Mouse (Mus musculus) hindbrain, postnatal 0 days (tissue): ENCODE results near the gene Ubc. TPM values are rescaled to one million over a fixed set of nuclear protein-coding genes. Genes with fewer than 3 reads are reported as not detected.
"Not testable (repeated sequence)": the region's sequence is repeated elsewhere in the genome, so short reads cannot be mapped to it uniquely, and the experiment has no call there.

Experiments
- ATAC-seq: fragments of 200-750 bp; cut with Nextera tagmentation; 2 replicates; pipeline ENCODE4 v1.8.0; 2017; ENCODE audit warnings: mild to moderate bottlenecking, moderate TSS enrichment, moderate library complexity
- DNase-seq: peaks from one replicate; pipeline ENCODE4 v3.0.0-alpha.2; 2015; ENCODE audit warnings: low spot score
- H3K27ac ChIP-seq: fragments of 300-500 bp; sonication (generic); 2 replicates; pipeline ENCODE4 v1.5.1; 2014; ENCODE audit warnings: mild to moderate bottlenecking
- H3K27me3 ChIP-seq: fragments of 300-500 bp; sonication (generic); 2 replicates; pipeline ENCODE4 v1.6.1; 2014; ENCODE audit warnings: low read length, mixed read lengths; ENCODE audit not compliant: insufficient read depth
- H3K36me3 ChIP-seq: fragments of 300-500 bp; sonication (generic); 2 replicates; pipeline ENCODE4 v1.6.1; 2014; ENCODE audit warnings: low read length, mixed read lengths; ENCODE audit not compliant: insufficient read depth
- H3K4me1 ChIP-seq: fragments of 300-500 bp; sonication (generic); 2 replicates; pipeline ENCODE4 v1.6.1; 2014; ENCODE audit warnings: antibody characterized with exemption, low read length, mixed read lengths; ENCODE audit not compliant: insufficient read depth
- H3K4me2 ChIP-seq: fragments of 300-500 bp; sonication (generic); 2 replicates; pipeline ENCODE4 v1.6.1; 2014; ENCODE audit warnings: low read depth, mild to moderate bottlenecking, low read length, moderate library complexity, mixed read lengths
- H3K4me3 ChIP-seq: fragments of 300-500 bp; sonication (generic); 2 replicates; pipeline ENCODE4 v1.5.1; 2014; ENCODE audit warnings: low read length
- H3K9ac ChIP-seq: fragments of 300-500 bp; sonication (generic); replicated peaks from 2 replicates; pipeline ENCODE4 v1.6.1; 2014; ENCODE audit warnings: mild to moderate bottlenecking, low read length, moderate library complexity, mixed read lengths
- H3K9me3 ChIP-seq: fragments of 300-500 bp; sonication (generic); 2 replicates; pipeline ENCODE4 v1.6.1; 2016; ENCODE audit warnings: low read length, mixed read lengths
- CTCF ChIP-seq: IDR thresholded peaks from 2 replicates; pipeline ENCODE4 v1.5.1; 2016; ENCODE audit warnings: antibody characterized with exemption, control low read depth, low read depth
- WGBS: fragments of 180-500 bp; shearing (Covaris S2); extraction: QIAGEN DNeasy Blood & Tissue Kit; methylation state at CpG from one replicate; pipeline ENCODE4 v1.1.7; 2014; 5-methylcytosine and 5-hydroxymethylcytosine counted together
- polyA plus RNA-seq: library from polyadenylated mRNA; unstranded; fragments of >200 nt; fragmentation: Nextera tagmentation; extraction: Ambion mirVana; gene quantifications from 2 replicates; pipeline ENCODE4 v1.2.1, GENCODE M21; 2015
- total RNA-seq: library from RNA; depleted of rRNA; stranded (reverse); fragments of >200 nt; gene quantifications from 2 replicates; pipeline ENCODE4 v1.2.3, GENCODE M21; 2014; rRNA removed

The Ubc gene
- total RNA-seq (911 and 1,042 TPM in 2 replicates), polyA plus RNA-seq (1,155 and 1,219 TPM in 2 replicates)

GRCm38 (mm10) chr5:125389579-125390441 is at the start of gene Ubc:
TSS of gene Ubc (minus strand) at chr5:125390202.
- H3K27me3 ChIP-seq, result no peaks in the 10 kb centered on the region
- TF ChIP-seq CTCF, result no peak

GRCm38 (mm10) chr5:125434347-125434746 is 44.3 kb upstream of the Ubc start:
- DNase-seq, result not testable (repeated sequence)

More at GRCm38 (mm10) chr5:125389579-125390441, at the start of gene Ubc:
- ATAC-seq (peak; percentile 67), DNase-seq (peak; percentile 94)
- 1% methylated on average over 67 of the region's 69 CpGs for WGBS
- H3K27ac ChIP-seq, result peak within 1 kb of the TSS; percentile 99
- H3K4me1 ChIP-seq, result peaks cover 18% of the 10 kb centered on the region
- H3K4me3 ChIP-seq, result peak within 1 kb of the TSS; percentile 88
- peak within 1 kb of the TSS; percentile 98 for H3K9ac ChIP-seq
- H3K36me3 ChIP-seq, result peaks cover 12% of the 10 kb centered on the region
- no peaks in the 10 kb centered on the region for H3K9me3 ChIP-seq
- peak within 1 kb of the TSS; percentile 99 for H3K4me2 ChIP-seq

GRCm38 (mm10) chr5:125433793-125434337 is 43.9 kb upstream of the Ubc start, which contains the start of gene Dhx37:
TSS of gene Dhx37 (minus strand) at chr5:125434121.
- under 1% methylated on average over 46 of the region's 46 CpGs for WGBS
- Histone ChIP-seq H3K4me3 (peak within 1 kb of the TSS; percentile 80), H3K9me3 (no peaks in the 10 kb centered on the region), H3K4me2 (peak within 1 kb of the TSS; percentile 95), H3K27ac (peak within 1 kb of the TSS; percentile 85), H3K9ac (peak within 1 kb of the TSS; percentile 85), H3K36me3 (peaks cover 26% of the 10 kb centered on the region), H3K4me1 (peaks cover 7% of the 10 kb centered on the region), H3K27me3 (no peaks in the 10 kb centered on the region)
- DNase-seq (peak; percentile 98), ATAC-seq (peak; percentile 96)
- TF ChIP-seq CTCF, result no peak

More at GRCm38 (mm10) chr5:125434347-125434746, 44.3 kb upstream of the Ubc start:
- not testable (repeated sequence) for H3K27me3 ChIP-seq, H3K9me3 ChIP-seq, H3K27ac ChIP-seq, H3K9ac ChIP-seq, ATAC-seq, H3K4me1 ChIP-seq
- peak; percentile 47 for TF ChIP-seq CTCF
- Histone ChIP-seq H3K4me3 (peak overlapping the region; percentile 80; the same call in 1 of the 2 replicates), H3K4me2 (peak overlapping the region; percentile 95), H3K36me3 (peaks cover 21% of the 10 kb centered on the region; the same call in 1 of the 2 replicates)
- WGBS, result 53% methylated on average over 15 of the region's 15 CpGs

GRCm38 (mm10) chr5:125432324-125432723 is 42.3 kb upstream of the Ubc start:
- not testable (repeated sequence) for H3K4me3 ChIP-seq, H3K4me1 ChIP-seq, H3K9me3 ChIP-seq, ATAC-seq, H3K4me2 ChIP-seq, H3K27ac ChIP-seq, H3K9ac ChIP-seq, H3K27me3 ChIP-seq, DNase-seq
- WGBS, result 98% methylated on average over 2 of the region's 2 CpGs
- H3K36me3 ChIP-seq, result peaks cover 41% of the 10 kb centered on the region

GRCm38 (mm10) chr5:125426343-125426742 is 36.3 kb upstream of the Ubc start:
- DNase-seq, result no peak
- no peak overlapping the region for H3K9ac ChIP-seq
- no peaks in the 10 kb centered on the region for H3K27me3 ChIP-seq
- TF ChIP-seq CTCF, result no peak
- no peak overlapping the region for H3K4me2 ChIP-seq
- peaks cover 96% of the 10 kb centered on the region for H3K36me3 ChIP-seq
- no peaks in the 10 kb centered on the region for H3K4me1 ChIP-seq
- no peak for ATAC-seq
- no peaks in the 10 kb centered on the region for H3K9me3 ChIP-seq
- H3K4me3 ChIP-seq, result no peak overlapping the region
- H3K27ac ChIP-seq, result no peak overlapping the region
- 92% methylated on average over 10 of the region's 10 CpGs for WGBS

- DNase-seq, result no peak
Observed at GRCm38 (mm10) chr5:125425698-125426276, 35.8 kb upstream of the Ubc start.

More at GRCm38 (mm10) chr5:125425698-125426276, 35.8 kb upstream of the Ubc start:
- H3K4me2 ChIP-seq, result no peak overlapping the region
- no peak overlapping the region for H3K27ac ChIP-seq
- 95% methylated on average over 10 of the region's 10 CpGs for WGBS
- no peak for ATAC-seq
- H3K36me3 ChIP-seq, result peaks cover 96% of the 10 kb centered on the region
- no peaks in the 10 kb centered on the region for H3K27me3 ChIP-seq
- no peaks in the 10 kb centered on the region for H3K4me1 ChIP-seq
- H3K4me3 ChIP-seq, result no peak overlapping the region
- no peak for TF ChIP-seq CTCF
- no peak overlapping the region for H3K9ac ChIP-seq
- no peaks in the 10 kb centered on the region for H3K9me3 ChIP-seq
